Mouse (Mus musculus) liver, embryonic 12.5 days (tissue): ENCODE measurements around the gene Epn1. TPM values are rescaled to one million over a fixed set of nuclear protein-coding genes. Genes with fewer than 3 reads are reported as not detected.
A peak's percentile ranks its signal among the peaks of the same experiment; 100 is the strongest.

Experiments used
- ATAC-seq: fragments of 200-750 bp; cut with Nextera tagmentation; 2 replicates; pipeline ENCODE4 v1.8.0; 2017; ENCODE audit warnings: moderate number of reproducible peaks, mild to moderate bottlenecking, moderate library complexity
- H3K27ac ChIP-seq: fragments of 300-500 bp; sonication (generic); 2 replicates; pipeline ENCODE4 v1.5.1; 2016; ENCODE audit warnings: mild to moderate bottlenecking
- H3K27me3 ChIP-seq: fragments of 300-500 bp; sonication (generic); replicated peaks from 2 replicates; pipeline ENCODE4 v1.6.1; 2016; ENCODE audit warnings: mild to moderate bottlenecking, moderate library complexity
- H3K36me3 ChIP-seq: fragments of 300-500 bp; sonication (generic); 2 replicates; pipeline ENCODE4 v1.6.1; 2016; ENCODE audit warnings: mild to moderate bottlenecking, moderate library complexity
- H3K4me1 ChIP-seq: fragments of 300-500 bp; sonication (generic); 2 replicates; pipeline ENCODE4 v1.6.1; 2016
- H3K4me2 ChIP-seq: fragments of 300-500 bp; sonication (generic); 2 replicates; pipeline ENCODE4 v1.6.1; 2016; ENCODE audit warnings: mild to moderate bottlenecking, moderate library complexity
- H3K4me3 ChIP-seq: fragments of 300-500 bp; sonication (generic); 2 replicates; pipeline ENCODE4 v1.5.1; 2016; ENCODE audit warnings: mild to moderate bottlenecking, moderate library complexity
- H3K9ac ChIP-seq: fragments of 300-500 bp; sonication (generic); 2 replicates; pipeline ENCODE4 v1.6.1; 2016; ENCODE audit warnings: mild to moderate bottlenecking, moderate library complexity
- H3K9me3 ChIP-seq: fragments of 300-500 bp; sonication (generic); replicated peaks from 2 replicates; pipeline ENCODE4 v1.6.1; 2016; ENCODE audit warnings: mild to moderate bottlenecking, moderate library complexity
- WGBS: fragments of 180-500 bp; shearing (Covaris S2); methylation state at CpG from one replicate; pipeline ENCODE4 v1.1.7; 2016; ENCODE audit not compliant: insufficient replicate concordance; 5-methylcytosine and 5-hydroxymethylcytosine counted together
- polyA plus RNA-seq: library from polyadenylated mRNA; unstranded; fragments of >200 nt; fragmentation: Nextera tagmentation; extraction: Ambion mirVana; gene quantifications from 2 replicates; pipeline ENCODE4 v1.2.1, GENCODE M21; 2016

Gene Epn1
- polyA plus RNA-seq, 1 experiment from 2014 or later, result 66.2 TPM

DNA sequence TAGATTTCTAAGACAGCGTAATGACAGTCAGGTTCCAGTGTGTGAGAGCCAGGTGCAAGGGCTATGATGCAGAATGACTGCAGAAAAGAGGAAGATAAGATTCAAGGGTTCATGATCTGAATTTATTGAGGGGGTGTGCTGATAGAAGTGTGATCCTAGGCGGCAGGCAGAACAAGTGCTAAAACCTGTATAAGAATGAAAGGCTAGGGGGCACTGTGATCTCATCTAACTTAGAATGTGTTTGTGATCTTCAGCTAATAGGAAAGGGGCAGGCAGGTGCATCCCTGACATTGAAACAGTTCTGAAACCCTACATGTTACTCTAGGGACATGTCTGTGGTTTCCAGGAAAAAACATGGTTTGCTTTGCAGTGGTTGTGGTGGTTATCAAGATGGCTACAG lies 33.9 kb upstream of the Epn1 start:
- no peak for ATAC-seq
- Histone ChIP-seq H3K9me3 (no peaks in the 10 kb centered on the region), H3K4me3 (no peak overlapping the region), H3K9ac (no peak overlapping the region), H3K36me3 (no peaks in the 10 kb centered on the region), H3K4me2 (no peak overlapping the region), H3K27me3 (peaks cover 32% of the 10 kb centered on the region), H3K27ac (no peak overlapping the region), H3K4me1 (peaks cover 7% of the 10 kb centered on the region; the same call in 1 of the 2 replicates)
- 69% methylated on average over 2 of the region's 2 CpGs for WGBS

DNA sequence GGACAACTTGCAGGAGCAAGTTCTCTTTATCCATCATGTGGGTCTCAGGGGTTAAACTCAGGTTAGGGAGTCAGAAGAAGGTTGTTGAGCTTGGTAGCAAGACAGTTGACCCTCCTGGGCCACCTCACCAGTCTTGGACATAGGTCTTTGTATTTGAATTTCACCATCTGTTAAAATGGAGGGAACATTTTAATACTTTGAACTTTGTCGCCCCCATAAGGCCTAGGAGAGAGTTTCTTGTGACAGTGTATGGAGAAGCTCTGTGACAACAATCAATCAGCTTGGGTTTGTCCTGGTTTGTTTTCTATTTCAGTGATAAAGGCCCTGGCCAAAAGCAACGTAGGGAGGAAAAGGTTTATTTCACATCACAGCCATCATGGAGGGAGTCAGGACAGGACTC lies 32.7 kb upstream of the Epn1 start:
- H3K36me3 ChIP-seq, result no peaks in the 10 kb centered on the region
- no peak overlapping the region for H3K4me2 ChIP-seq
- no peak overlapping the region for H3K27ac ChIP-seq
- 9% methylated on average over 2 of the region's 2 CpGs for WGBS
- H3K9me3 ChIP-seq, result no peaks in the 10 kb centered on the region
- no peak for ATAC-seq
- peaks cover 16% of the 10 kb centered on the region; the same call in 1 of the 2 replicates for H3K4me1 ChIP-seq
- no peak overlapping the region for H3K4me3 ChIP-seq
- H3K27me3 ChIP-seq, result peaks cover 44% of the 10 kb centered on the region
- no peak overlapping the region for H3K9ac ChIP-seq

DNA sequence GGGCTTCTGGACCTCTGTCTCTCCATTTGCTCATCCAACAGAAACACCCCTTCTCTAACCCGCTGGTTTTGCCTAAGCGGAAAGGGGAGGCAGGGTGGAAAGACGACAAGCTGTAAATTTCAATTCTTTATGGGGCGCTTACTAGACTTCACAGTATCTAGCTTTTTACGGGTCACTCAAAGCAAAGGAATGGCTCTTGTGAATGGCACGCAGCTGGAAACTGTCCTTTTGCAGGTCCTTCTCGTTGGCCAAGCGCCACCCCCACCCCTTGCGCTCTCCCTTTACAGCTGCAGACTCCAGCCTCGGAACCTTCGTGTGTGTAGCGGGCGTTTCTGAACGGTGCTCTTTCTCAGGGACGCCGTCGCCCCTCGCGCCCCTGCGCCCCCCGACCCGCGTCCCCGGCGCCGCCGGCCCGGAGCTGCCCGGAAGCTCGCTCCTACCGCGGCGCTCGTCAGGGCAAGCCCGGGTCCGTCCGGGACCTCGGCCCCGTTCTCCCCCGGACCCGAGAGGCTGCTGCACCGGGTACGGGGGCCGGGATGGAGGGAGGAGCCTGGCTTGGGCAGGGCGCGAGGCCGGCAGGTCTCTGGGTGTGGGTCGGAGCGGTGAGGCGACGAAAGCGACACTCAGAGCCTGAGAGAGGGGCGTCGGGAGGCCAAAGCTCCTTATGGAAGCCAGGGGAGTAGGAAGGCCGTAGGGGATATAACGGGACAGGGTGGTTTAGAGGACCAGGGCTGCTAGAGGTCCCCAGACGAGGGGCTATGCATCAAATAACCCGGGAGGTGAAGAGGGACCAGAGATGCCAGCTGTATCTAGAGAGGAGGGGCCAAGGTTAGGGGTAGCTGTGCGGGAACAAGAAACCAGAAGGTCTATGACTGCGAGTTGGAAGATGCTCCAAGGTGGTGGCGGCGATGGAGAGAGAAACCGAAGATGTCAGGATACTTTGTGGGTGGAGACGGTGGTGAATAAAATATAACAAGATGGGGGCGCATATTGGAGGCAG lies 28.5 kb upstream of the Epn1 start, which contains the start of gene Zfp580:
TSS of gene Zfp580 (plus strand) at position 346 of the 1,000 bp plus-strand sequence.
- peak; percentile 66 for ATAC-seq
- Histone ChIP-seq H3K36me3 (no peaks in the 10 kb centered on the region), H3K27me3 (peaks cover 81% of the 10 kb centered on the region), H3K4me1 (peaks cover 24% of the 10 kb centered on the region), H3K9ac (peak within 1 kb of the TSS; percentile 71), H3K4me2 (peak within 1 kb of the TSS; percentile 81), H3K27ac (no peak within 1 kb of the TSS), H3K4me3 (peak within 1 kb of the TSS; percentile 66), H3K9me3 (no peaks in the 10 kb centered on the region)
- WGBS, result 1% methylated on average over 65 of the region's 65 CpGs

DNA sequence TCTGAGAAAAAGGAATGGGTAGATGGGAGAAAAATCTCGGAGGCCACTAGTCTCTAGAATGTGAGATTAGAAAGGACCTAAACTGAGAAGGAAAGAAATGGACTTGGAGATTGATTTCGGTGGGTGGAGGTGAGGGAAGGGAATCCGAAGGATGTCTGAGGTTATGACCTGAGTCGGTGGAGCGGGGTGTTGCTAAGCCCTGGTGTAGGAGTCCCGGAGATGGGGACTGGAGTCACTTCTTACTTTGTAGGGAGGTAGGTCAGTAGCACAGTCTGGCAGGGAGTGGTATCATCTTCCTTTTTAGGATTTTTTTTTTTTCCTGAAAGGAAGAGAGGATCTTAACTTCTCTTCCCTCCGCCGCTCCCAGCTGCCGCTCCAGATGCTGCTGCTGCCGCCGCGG lies 27.6 kb upstream of the Epn1 start:
- WGBS, result 9% methylated on average over 12 of the region's 12 CpGs
- Histone ChIP-seq H3K9ac (no peak overlapping the region), H3K9me3 (no peaks in the 10 kb centered on the region), H3K36me3 (no peaks in the 10 kb centered on the region), H3K4me1 (peaks cover 24% of the 10 kb centered on the region), H3K27me3 (peaks cover 91% of the 10 kb centered on the region), H3K27ac (no peak overlapping the region), H3K4me3 (peak overlapping the region; percentile 66), H3K4me2 (peak overlapping the region; percentile 81)
- no peak for ATAC-seq

DNA sequence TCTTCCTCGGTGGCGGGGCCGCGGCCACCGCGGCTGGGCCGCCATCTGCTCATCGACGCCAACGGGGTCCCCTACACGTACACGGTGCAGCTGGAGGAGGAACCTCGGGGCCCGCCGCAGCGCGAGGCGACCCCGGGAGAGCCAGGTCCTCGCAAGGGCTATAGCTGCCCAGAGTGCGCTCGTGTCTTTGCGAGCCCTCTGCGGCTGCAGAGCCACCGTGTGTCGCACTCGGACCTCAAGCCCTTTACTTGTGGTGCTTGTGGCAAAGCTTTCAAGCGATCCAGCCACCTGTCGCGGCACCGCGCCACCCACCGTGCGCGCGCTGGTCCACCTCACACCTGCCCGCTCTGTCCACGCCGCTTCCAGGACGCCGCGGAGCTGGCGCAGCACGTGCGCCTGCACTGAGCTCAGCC lies 27.1 kb upstream of the Epn1 start:
- H3K36me3 ChIP-seq, result no peaks in the 10 kb centered on the region
- 3% methylated on average over 45 of the region's 45 CpGs for WGBS
- peak overlapping the region; percentile 66 for H3K4me3 ChIP-seq
- H3K4me2 ChIP-seq, result peak overlapping the region; percentile 81
- no peak for ATAC-seq
- peak overlapping the region; percentile 39; the same call in 1 of the 2 replicates for H3K9ac ChIP-seq
- H3K27ac ChIP-seq, result no peak overlapping the region
- H3K4me1 ChIP-seq, result peaks cover 24% of the 10 kb centered on the region
- no peaks in the 10 kb centered on the region for H3K9me3 ChIP-seq
- peaks cover 96% of the 10 kb centered on the region for H3K27me3 ChIP-seq

DNA sequence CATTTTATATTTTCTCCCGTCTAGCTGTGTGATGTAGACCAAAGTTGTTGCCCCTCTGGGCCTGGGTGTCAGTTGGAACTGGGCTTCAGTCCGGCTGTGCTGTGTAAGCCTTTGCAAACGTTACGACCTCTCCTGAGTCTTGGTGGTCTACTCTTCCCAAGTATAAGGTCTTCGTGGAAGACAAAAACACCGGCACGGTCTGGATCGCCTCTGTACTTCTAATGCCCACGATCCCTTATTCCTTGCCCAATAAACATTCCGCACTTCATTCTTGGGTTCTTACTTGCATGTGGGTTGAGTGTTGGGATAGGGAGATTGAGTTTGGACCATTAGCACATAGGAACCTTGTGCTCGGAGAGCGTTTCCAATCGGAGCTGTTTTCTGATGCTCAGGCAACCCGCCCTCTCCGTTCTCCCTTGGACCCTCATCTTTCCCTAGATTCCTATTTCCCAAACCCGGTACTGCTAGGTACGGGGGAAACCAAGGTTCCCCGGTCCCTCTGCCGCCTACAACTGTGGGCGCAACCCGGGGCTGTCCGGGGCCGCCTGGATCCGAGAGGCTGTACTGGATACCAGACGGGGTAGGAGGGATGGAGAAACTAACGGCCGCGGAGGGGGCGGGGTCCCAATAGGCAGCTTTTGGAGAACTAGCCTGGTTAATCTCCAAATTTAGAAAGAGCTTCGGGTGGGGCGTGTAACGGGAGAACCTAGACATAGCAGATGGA lies 26.4 kb upstream of the Epn1 start:
- Histone ChIP-seq H3K9me3 (no peaks in the 10 kb centered on the region), H3K4me2 (peak overlapping the region; percentile 81), H3K4me3 (peak overlapping the region; percentile 66), H3K27me3 (peaks cover 100% of the 10 kb centered on the region), H3K27ac (no peak overlapping the region), H3K36me3 (no peaks in the 10 kb centered on the region), H3K9ac (no peak overlapping the region), H3K4me1 (peaks cover 24% of the 10 kb centered on the region)
- WGBS, result 8% methylated on average over 32 of the region's 32 CpGs
- no peak for ATAC-seq

DNA sequence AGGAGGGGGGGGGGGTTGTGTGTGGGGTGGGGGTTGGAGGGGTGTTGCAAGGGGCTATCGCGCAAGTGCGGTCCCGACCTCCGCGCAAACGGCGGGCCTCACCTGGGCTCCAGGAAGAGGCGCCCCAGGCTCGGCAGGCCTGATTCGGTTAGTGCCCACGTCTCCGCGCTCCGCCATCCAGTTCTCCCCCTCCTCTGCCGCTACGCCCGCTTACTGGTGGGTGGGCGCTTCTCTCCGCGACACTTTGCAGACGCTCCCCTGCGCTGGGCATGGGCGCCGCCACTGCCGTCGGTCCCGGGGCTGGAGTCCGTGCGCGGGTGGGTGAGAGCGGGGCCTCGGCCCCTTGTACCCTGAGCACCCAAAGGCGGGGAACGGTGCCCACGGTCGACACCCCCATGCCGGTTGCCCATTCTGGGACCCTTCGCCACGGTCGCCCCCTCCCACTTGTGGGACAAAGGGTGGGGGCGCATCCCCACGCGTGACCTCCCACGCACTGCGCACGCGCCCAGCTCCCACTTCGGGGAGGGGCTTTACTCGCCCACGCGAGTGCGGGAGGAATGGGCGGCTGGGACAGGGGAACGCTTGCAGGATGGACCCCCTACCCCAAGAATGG lies 23.3 kb upstream of the Epn1 start:
- 5% methylated on average over 54 of the region's 55 CpGs for WGBS
- Histone ChIP-seq H3K4me3 (peak overlapping the region; percentile 38), H3K9ac (peak overlapping the region; percentile 47)

DNA sequence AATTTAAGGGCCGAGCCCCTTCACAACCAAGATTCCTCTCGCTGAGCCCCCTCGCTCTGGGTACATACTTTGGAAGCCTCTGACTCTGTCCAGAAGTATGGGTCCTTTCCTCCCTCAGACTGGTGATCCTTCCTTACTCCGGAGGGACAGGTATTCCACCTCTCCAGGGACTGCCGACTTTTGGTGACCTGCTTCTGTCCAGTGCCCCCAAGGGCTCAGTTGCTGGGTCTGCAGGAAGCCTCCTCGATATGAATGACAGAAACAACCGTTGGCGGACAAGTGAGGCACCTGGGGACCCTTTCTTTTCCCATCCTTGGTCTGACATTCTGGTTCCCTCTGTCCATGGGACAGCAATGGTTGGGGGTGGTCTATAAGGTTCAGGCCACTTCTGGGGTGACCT lies 22.7 kb upstream of the Epn1 start:
- WGBS, result 27% methylated on average over 8 of the region's 8 CpGs
- Histone ChIP-seq H3K9me3 (no peaks in the 10 kb centered on the region), H3K9ac (no peak overlapping the region; the same call in 1 of the 2 replicates), H3K36me3 (no peaks in the 10 kb centered on the region), H3K4me2 (peak overlapping the region; percentile 57; the same call in 1 of the 2 replicates), H3K4me3 (peak overlapping the region; percentile 38; the same call in 1 of the 2 replicates), H3K4me1 (peaks cover 23% of the 10 kb centered on the region), H3K27me3 (peaks cover 72% of the 10 kb centered on the region), H3K27ac (no peak overlapping the region)
- no peak for ATAC-seq

More for the DNA sequence above, 23.3 kb upstream of the Epn1 start:
- Histone ChIP-seq H3K4me1 (peaks cover 29% of the 10 kb centered on the region), H3K36me3 (no peaks in the 10 kb centered on the region), H3K27ac (no peak overlapping the region), H3K4me2 (peak overlapping the region; percentile 57), H3K9me3 (no peaks in the 10 kb centered on the region), H3K27me3 (peaks cover 78% of the 10 kb centered on the region)
- ATAC-seq, result no peak

DNA sequence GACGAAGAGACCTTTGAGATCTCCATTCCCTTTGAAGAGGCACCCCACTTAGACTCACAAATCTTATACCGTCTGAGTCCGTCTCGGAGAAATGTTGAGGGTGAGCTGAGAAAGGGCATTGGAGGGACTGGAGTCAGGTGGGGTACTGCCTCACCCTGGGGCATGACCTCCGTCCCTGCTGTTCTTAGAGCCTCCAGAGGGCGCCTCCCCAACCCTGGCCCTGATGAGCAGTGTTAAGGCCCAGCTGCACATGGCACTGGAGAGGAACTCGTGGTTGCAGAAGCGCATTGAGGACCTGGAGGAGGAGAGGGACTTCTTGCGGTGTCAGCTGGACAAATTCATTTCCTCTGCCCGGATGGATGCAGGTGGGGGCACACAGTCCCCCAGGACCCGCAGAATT lies 22.2 kb upstream of the Epn1 start:
- Histone ChIP-seq H3K4me2 (no peak overlapping the region), H3K36me3 (no peaks in the 10 kb centered on the region), H3K4me3 (no peak overlapping the region), H3K27ac (no peak overlapping the region), H3K9me3 (no peaks in the 10 kb centered on the region), H3K4me1 (peaks cover 18% of the 10 kb centered on the region), H3K9ac (no peak overlapping the region), H3K27me3 (peaks cover 68% of the 10 kb centered on the region)
- ATAC-seq, result no peak
- 24% methylated on average over 11 of the region's 11 CpGs for WGBS

DNA sequence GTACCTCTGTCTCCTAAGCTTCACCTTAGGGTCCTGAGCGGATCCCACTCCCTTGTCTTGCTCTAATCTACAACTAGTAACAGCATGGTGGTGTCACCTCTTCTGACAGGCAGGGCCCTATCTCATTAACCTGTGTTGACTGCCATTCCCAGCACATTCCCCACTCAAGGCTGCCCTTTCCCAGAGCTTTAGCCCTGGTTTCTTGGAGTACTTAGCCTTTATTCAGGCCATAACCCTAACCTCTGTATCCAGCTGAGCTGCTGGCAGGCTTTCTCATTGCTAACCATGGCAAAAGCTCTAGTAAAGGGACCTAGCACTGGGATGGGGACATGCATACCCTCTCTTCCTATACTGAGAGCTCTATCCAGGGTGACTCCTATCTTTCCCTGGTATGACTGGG lies 21.4 kb upstream of the Epn1 start:
- H3K4me3 ChIP-seq, result no peak overlapping the region
- no peaks in the 10 kb centered on the region for H3K9me3 ChIP-seq
- 62% methylated on average over 1 of the region's 1 CpGs for WGBS
- peaks cover 60% of the 10 kb centered on the region for H3K27me3 ChIP-seq
- no peak overlapping the region for H3K4me2 ChIP-seq
- H3K9ac ChIP-seq, result no peak overlapping the region
- H3K36me3 ChIP-seq, result no peaks in the 10 kb centered on the region
- peaks cover 22% of the 10 kb centered on the region for H3K4me1 ChIP-seq
- no peak overlapping the region for H3K27ac ChIP-seq
- no peak for ATAC-seq

DNA sequence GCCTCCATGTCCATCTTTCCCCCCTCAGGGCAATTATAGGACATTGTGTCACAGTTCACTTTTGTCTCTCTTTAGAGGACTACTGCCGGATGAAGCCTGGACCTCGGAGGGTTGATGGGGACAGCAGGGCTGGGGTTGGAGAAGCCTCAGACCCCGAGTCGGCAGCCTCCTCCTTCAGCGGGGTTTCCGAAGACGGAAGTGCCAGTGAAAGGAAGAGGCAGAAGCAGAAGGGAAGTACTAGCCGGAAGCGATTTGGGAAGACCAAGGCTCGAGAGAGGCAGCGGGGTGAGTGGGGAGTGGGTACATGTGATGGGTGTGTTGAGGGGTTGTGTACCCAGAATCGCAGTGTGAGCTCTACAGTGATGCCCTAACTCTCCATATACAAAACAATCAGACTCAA lies 20.6 kb upstream of the Epn1 start:
- H3K9ac ChIP-seq, result no peak overlapping the region
- no peak overlapping the region for H3K27ac ChIP-seq
- peaks cover 30% of the 10 kb centered on the region for H3K4me1 ChIP-seq
- H3K4me3 ChIP-seq, result no peak overlapping the region
- H3K27me3 ChIP-seq, result peaks cover 52% of the 10 kb centered on the region
- ATAC-seq, result no peak
- WGBS, result 82% methylated on average over 12 of the region's 12 CpGs
- no peaks in the 10 kb centered on the region for H3K9me3 ChIP-seq
- peaks cover 5% of the 10 kb centered on the region for H3K36me3 ChIP-seq
- H3K4me2 ChIP-seq, result peak overlapping the region; percentile 96
